Mouse (Mus musculus): ENCODE data around the gene Serpinb11. TPM values are rescaled to one million over a fixed set of nuclear protein-coding genes. Genes with fewer than 3 reads are reported as not detected.

The Serpinb11 gene
- not detected in 2 replicates for polyA plus RNA-seq (2015; fragmentation: Nextera tagmentation; extraction: Ambion mirVana)

DNA sequence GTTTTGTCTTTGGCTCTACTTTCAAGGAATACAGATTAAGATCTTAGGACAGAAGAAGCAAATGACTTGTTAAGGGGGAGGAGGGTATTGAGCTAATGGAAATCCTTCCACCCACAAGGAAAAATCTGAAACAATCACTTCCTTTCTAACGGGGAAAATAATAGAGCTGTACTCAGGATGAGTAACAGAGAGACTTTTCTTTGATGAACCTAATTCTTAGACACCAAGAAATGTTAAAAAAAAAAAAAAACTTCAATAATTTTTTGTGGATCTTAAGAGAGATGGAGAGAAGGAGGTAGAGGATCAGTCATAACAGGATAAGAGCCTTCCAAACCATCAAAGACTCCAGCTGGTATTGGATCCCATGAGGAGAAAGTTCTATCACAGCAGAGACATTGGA is at the start of gene Serpinb11:
Gene Serpinb11 (plus strand): TSS at position 301 of the 400 bp plus-strand sequence.
- no peak for ATAC-seq (ENCODE audit: low FRiP score)

GRCm38 (mm10) chr1:107345979-107346378 is 15.0 kb upstream of the Serpinb11 start:
- H3K27ac ChIP-seq, result no peak overlapping the region

More for the DNA sequence above, at the start of gene Serpinb11:
- Histone ChIP-seq H3K4me1 (replicated peaks) (no peaks in the 10 kb centered on the region), H3K9ac (no peak within 1 kb of the TSS), H3K4me3 (no peak within 1 kb of the TSS), H3K4me2 (no peak within 1 kb of the TSS), H3K27ac (no peak within 1 kb of the TSS), H3K27me3 (no peaks in the 10 kb centered on the region), H3K36me3 (no peaks in the 10 kb centered on the region), H3K9me3 (no peaks in the 10 kb centered on the region)
- 67% methylated on average over 1 of the region's 1 CpGs for WGBS

DNA sequence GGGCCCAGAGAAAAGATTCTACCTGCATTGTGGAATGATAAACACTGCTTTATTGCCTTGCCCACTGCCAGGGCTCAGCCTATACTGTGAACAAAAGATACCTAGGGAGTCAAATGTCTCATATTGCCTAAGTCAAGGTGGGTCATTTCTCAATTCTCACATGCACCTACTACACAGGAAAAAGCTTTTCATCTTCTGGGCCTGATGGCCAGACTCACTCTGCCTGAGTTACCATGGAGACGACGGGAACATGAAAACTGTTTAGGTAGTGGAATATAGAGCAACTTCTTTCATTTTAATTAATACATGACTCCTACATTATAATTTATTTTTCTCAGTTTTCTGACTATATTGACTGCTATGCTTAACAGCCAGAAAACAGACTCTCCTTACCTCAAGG is 14.2 kb upstream of the Serpinb11 start:
- H3K9me3 ChIP-seq, result no peaks in the 10 kb centered on the region
- H3K4me1 ChIP-seq (replicated peaks), result no peaks in the 10 kb centered on the region
- H3K9ac ChIP-seq, result no peak overlapping the region
- 92% methylated on average over 2 of the region's 2 CpGs for WGBS
- no peak overlapping the region for H3K4me3 ChIP-seq
- H3K4me2 ChIP-seq, result no peak overlapping the region
- no peaks in the 10 kb centered on the region for H3K36me3 ChIP-seq
- ATAC-seq (ENCODE audit: low FRiP score), result no peak
- H3K27ac ChIP-seq, result no peak overlapping the region
- no peaks in the 10 kb centered on the region for H3K27me3 ChIP-seq

More at GRCm38 (mm10) chr1:107345979-107346378, 15.0 kb upstream of the Serpinb11 start:
- Histone ChIP-seq H3K36me3 (no peaks in the 10 kb centered on the region), H3K9ac (no peak overlapping the region), H3K4me2 (no peak overlapping the region), H3K4me1 (replicated peaks) (no peaks in the 10 kb centered on the region), H3K9me3 (no peaks in the 10 kb centered on the region), H3K27me3 (no peaks in the 10 kb centered on the region), H3K4me3 (no peak overlapping the region)
- no peak for ATAC-seq (ENCODE audit: low FRiP score)

- 62% methylated on average over 3 of the region's 3 CpGs for WGBS
- no peaks in the 10 kb centered on the region for H3K27me3 ChIP-seq
- ATAC-seq (ENCODE audit: low FRiP score), result no peak
- no peaks in the 10 kb centered on the region for H3K4me1 ChIP-seq (replicated peaks)
- H3K9ac ChIP-seq, result no peak overlapping the region
- no peaks in the 10 kb centered on the region for H3K9me3 ChIP-seq
- no peak overlapping the region for H3K27ac ChIP-seq
- no peak overlapping the region for H3K4me2 ChIP-seq
- H3K36me3 ChIP-seq, result no peaks in the 10 kb centered on the region
- no peak overlapping the region for H3K4me3 ChIP-seq
These were observed 10.6 kb upstream of the Serpinb11 start for GRCm38 (mm10) chr1:107350392-107350791.

GRCm38 (mm10) chr1:107351115-107351514 is 9.9 kb upstream of the Serpinb11 start:
- H3K4me1 ChIP-seq (replicated peaks), result no peaks in the 10 kb centered on the region
- ATAC-seq (ENCODE audit: low FRiP score), result no peak
- no peaks in the 10 kb centered on the region for H3K9me3 ChIP-seq
- H3K4me2 ChIP-seq, result no peak overlapping the region
- no peak overlapping the region for H3K27ac ChIP-seq
- H3K4me3 ChIP-seq, result no peak overlapping the region
- no peak overlapping the region for H3K9ac ChIP-seq
- 83% methylated on average over 2 of the region's 2 CpGs for WGBS
- H3K27me3 ChIP-seq, result no peaks in the 10 kb centered on the region
- no peaks in the 10 kb centered on the region for H3K36me3 ChIP-seq

- H3K9me3 ChIP-seq, result no peaks in the 10 kb centered on the region
- H3K4me3 ChIP-seq, result no peak overlapping the region
- no peak overlapping the region for H3K27ac ChIP-seq
- no peaks in the 10 kb centered on the region for H3K27me3 ChIP-seq
- H3K4me2 ChIP-seq, result no peak overlapping the region
- H3K36me3 ChIP-seq, result no peaks in the 10 kb centered on the region
- no peak overlapping the region for H3K9ac ChIP-seq
- ATAC-seq (ENCODE audit: low FRiP score), result no peak
- no peaks in the 10 kb centered on the region for H3K4me1 ChIP-seq (replicated peaks)
- WGBS, result 45% methylated on average over 3 of the region's 3 CpGs
These were observed 8.0 kb upstream of the Serpinb11 start for GRCm38 (mm10) chr1:107353046-107353445.

DNA sequence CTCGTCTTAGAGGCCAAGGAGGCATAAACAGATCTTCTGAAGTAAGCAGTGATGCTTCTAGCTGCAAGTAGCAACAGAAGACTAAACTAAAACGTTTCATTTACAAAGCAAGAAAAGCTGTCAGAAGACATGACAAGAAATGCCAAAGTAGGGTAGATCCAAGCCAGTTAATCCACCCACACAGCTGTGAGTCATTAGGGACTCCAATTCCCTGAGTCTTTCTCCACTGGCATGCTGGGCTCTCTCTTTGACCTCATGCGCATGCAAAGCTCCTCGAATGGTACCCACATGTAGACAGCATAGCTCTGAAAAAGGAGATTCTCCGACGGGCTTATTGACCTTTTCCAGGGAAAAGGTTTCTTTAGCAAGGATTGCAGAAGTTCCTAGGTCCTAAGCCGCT is 5.0 kb downstream of the Serpinb11 start:
- ATAC-seq (ENCODE audit: low FRiP score), result no peak
- H3K4me1 ChIP-seq (replicated peaks), result no peaks in the 10 kb centered on the region
- 66% methylated on average over 7 of the region's 7 CpGs for WGBS
- no peak overlapping the region for H3K9ac ChIP-seq
- no peak overlapping the region for H3K4me3 ChIP-seq
- H3K27me3 ChIP-seq, result no peaks in the 10 kb centered on the region
- no peak overlapping the region for H3K4me2 ChIP-seq
- no peak overlapping the region for H3K27ac ChIP-seq
- no peaks in the 10 kb centered on the region for H3K36me3 ChIP-seq
- H3K9me3 ChIP-seq, result no peaks in the 10 kb centered on the region

DNA sequence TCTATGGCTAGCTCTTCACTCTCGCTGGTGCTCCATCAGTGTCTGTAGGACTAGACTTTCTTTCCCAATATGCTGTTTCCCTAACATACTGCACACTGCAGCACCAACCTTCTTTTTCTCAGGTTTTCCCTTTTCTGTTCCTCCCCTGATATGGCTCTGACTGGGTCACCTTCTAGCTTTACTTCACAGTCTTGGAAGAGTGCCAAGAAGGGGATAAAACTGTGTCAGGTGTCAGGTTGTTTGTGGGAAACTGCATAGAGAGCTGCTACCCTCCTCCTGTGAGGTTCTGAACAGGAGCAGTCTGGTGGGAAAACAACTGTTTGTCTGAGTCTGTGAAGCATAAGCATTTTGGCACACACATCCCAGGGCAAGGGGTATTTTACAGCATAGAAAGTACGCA is 7.9 kb downstream of the Serpinb11 start:
- H3K9me3 ChIP-seq, result no peaks in the 10 kb centered on the region
- H3K4me3 ChIP-seq, result no peak overlapping the region
- H3K4me2 ChIP-seq, result no peak overlapping the region
- H3K27me3 ChIP-seq, result no peaks in the 10 kb centered on the region
- no peak overlapping the region for H3K27ac ChIP-seq
- no peak for ATAC-seq (ENCODE audit: low FRiP score)
- no peaks in the 10 kb centered on the region for H3K4me1 ChIP-seq (replicated peaks)
- no peak overlapping the region for H3K9ac ChIP-seq
- WGBS, result 73% methylated on average over 2 of the region's 2 CpGs
- H3K36me3 ChIP-seq, result no peaks in the 10 kb centered on the region

- Histone ChIP-seq H3K9ac (no peak overlapping the region), H3K9me3 (no peaks in the 10 kb centered on the region), H3K27me3 (no peaks in the 10 kb centered on the region), H3K4me1 (replicated peaks) (no peaks in the 10 kb centered on the region), H3K4me3 (no peak overlapping the region), H3K27ac (no peak overlapping the region), H3K4me2 (no peak overlapping the region), H3K36me3 (no peaks in the 10 kb centered on the region)
- 84% methylated on average over 4 of the region's 4 CpGs for WGBS
- no peak for ATAC-seq (ENCODE audit: low FRiP score)
These were observed 16.0 kb downstream of the Serpinb11 start for GRCm38 (mm10) chr1:107376952-107377351.

DNA sequence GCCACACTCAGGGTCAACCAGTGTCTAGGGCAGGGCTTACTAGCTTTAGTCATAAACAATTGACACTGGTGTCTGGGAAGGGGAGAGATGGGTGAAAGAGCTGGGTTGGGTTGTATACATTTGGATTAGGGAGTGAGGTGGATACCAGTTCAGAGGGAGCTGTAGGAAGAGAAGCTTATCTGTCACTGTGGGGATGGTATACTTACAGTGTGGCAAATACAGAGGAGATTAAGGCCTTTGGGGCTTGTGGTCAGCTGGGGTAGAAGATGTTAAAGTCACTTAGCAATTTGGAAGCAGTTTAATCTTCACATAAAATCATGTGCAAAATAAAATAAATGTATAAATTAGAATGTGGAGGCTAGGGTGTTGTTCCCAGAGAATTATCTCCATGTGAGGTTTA is 17.4 kb downstream of the Serpinb11 start:
- H3K27me3 ChIP-seq, result no peaks in the 10 kb centered on the region
- no peaks in the 10 kb centered on the region for H3K9me3 ChIP-seq
- no peak overlapping the region for H3K9ac ChIP-seq
- no peaks in the 10 kb centered on the region for H3K36me3 ChIP-seq
- H3K4me1 ChIP-seq (replicated peaks), result no peaks in the 10 kb centered on the region
- H3K4me3 ChIP-seq, result no peak overlapping the region
- H3K27ac ChIP-seq, result no peak overlapping the region
- no peak for ATAC-seq (ENCODE audit: low FRiP score)
- no peak overlapping the region for H3K4me2 ChIP-seq

DNA sequence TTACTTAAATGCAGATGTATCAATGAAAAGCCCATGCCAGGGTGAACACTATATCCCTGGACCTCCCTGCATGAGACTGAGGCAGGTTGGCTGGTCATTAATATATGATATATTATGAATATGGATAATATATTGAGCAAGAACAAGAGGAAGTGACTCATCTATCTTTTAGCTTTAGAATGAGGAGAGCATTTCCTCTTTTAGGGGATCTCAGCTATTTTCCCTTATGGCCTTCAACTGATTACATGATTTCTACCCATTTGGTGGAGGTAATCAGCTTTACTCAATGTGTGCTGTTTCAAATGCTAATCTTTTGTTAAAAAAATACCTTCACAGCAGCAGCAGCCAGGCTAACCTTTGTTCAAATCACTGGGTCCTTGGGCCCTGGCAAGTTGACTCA is 20.5 kb downstream of the Serpinb11 start:
- no peak for ATAC-seq (ENCODE audit: low FRiP score)
- H3K9ac ChIP-seq, result no peak overlapping the region
- no peak overlapping the region for H3K27ac ChIP-seq

DNA sequence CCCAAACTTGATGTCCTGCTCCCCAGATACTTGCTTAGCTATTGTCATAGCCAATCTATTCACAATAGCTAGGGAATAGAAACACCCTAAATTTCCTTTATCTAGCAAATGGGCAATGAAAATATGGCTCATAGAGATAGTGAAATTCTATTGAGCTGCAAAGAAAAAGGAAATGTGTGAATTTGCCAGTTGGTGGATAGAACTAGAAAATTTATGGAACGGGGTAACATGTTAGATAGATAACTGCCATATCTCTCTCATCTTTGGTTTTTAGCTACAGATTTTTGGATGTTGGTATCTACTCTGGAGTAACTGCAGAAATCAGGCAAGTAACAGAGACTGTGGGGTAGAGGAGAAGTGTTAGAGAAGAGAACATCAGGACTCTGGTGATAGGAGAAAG is 21.4 kb downstream of the Serpinb11 start:
- WGBS, result 89% methylated on average over 1 of the region's 1 CpGs
- H3K9ac ChIP-seq, result no peak overlapping the region
- no peaks in the 10 kb centered on the region for H3K27me3 ChIP-seq
- H3K9me3 ChIP-seq, result no peaks in the 10 kb centered on the region
- H3K4me3 ChIP-seq, result no peak overlapping the region
- H3K27ac ChIP-seq, result no peak overlapping the region
- no peaks in the 10 kb centered on the region for H3K36me3 ChIP-seq
- H3K4me1 ChIP-seq (replicated peaks), result no peaks in the 10 kb centered on the region
- ATAC-seq (ENCODE audit: low FRiP score), result no peak
- H3K4me2 ChIP-seq, result no peak overlapping the region

More for the DNA sequence above, 20.5 kb downstream of the Serpinb11 start:
- no peaks in the 10 kb centered on the region for H3K9me3 ChIP-seq
- H3K27me3 ChIP-seq, result no peaks in the 10 kb centered on the region
- no peak overlapping the region for H3K4me2 ChIP-seq
- H3K36me3 ChIP-seq, result no peaks in the 10 kb centered on the region
- no peak overlapping the region for H3K4me3 ChIP-seq
- H3K4me1 ChIP-seq (replicated peaks), result no peaks in the 10 kb centered on the region

GRCm38 (mm10) chr1:107384532-107384931 is 23.5 kb downstream of the Serpinb11 start:
- Histone ChIP-seq H3K9ac (no peak overlapping the region), H3K9me3 (no peaks in the 10 kb centered on the region), H3K36me3 (no peaks in the 10 kb centered on the region), H3K4me1 (replicated peaks) (no peaks in the 10 kb centered on the region), H3K4me3 (no peak overlapping the region), H3K27me3 (no peaks in the 10 kb centered on the region), H3K27ac (no peak overlapping the region), H3K4me2 (no peak overlapping the region)
- ATAC-seq (ENCODE audit: low FRiP score), result no peak
- 92% methylated on average over 9 of the region's 9 CpGs for WGBS

DNA sequence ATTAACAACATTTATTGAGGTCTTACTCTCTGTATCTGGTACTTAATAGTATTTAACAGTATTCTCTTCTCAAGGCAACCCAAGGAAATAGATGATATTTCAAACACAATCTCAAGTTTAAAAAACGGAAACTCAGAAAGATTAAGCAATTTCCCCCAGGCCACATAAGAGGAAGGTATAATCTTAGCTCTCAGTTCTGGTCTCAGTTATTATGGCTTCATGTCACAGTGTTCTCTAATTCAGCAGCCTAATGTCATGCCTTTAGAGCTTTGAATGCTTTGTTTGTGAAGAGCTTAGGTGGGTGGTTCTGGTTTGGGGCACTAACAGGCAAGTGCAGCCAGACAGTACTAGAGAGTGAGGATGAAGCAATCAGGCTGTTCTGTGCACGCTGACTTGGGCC is 28.8 kb downstream of the Serpinb11 start:
- no peak for ATAC-seq (ENCODE audit: low FRiP score)
- 92% methylated on average over 2 of the region's 2 CpGs for WGBS
- Histone ChIP-seq H3K36me3 (no peaks in the 10 kb centered on the region), H3K27me3 (no peaks in the 10 kb centered on the region), H3K4me1 (replicated peaks) (no peaks in the 10 kb centered on the region), H3K27ac (no peak overlapping the region), H3K4me3 (no peak overlapping the region), H3K9me3 (no peaks in the 10 kb centered on the region), H3K4me2 (no peak overlapping the region), H3K9ac (no peak overlapping the region)

Measured in hindbrain, embryonic 13.5 days (tissue).